Mouse (Mus musculus): Measurements from ENCODE around the gene Zbtb48.

GRCm38 (mm10) chr4:152044609-152045008 is 17.1 kb upstream of the Zbtb48 start:
- TF ChIP-seq CTCF (IDR thresholded peaks at IDR 0.05; ENCODE audit: extremely low read depth, insufficient read depth, low read length) (no peak), POLR2A (IDR thresholded peaks at IDR 0.05; ENCODE audit: extremely low read depth, insufficient read depth, low read length) (no peak)
